Mouse (Mus musculus): ENCODE measurements at regions not wholly inside any gene's neighbourhood (a gene's known extent, or its start where the extent isn't known, plus 50 kb on each side); places are given as distances from the start of the nearest gene placed in this dataset.

- Histone ChIP-seq H3K4me1 (no peaks in the 10 kb centered on the region), H3K9me3 (no peaks in the 10 kb centered on the region), H3K27me3 (no peaks in the 10 kb centered on the region), H3K4me2 (replicated peaks) (no peak overlapping the region), H3K36me3 (no peaks in the 10 kb centered on the region), H3K27ac (replicated peaks) (no peak overlapping the region), H3K9ac (replicated peaks) (no peak overlapping the region), H3K4me3 (no peak overlapping the region)
- 67% methylated on average over 1 of the region's 1 CpGs for WGBS
- ATAC-seq (ENCODE audit: low FRiP score, low read depth), result no peak
These were observed 177.9 kb downstream of the Rassf9 start for GRCm38 (mm10) chr10:102689966-102690365.

GRCm38 (mm10) chr10:102686667-102687397 is 174.8 kb downstream of the Rassf9 start:
- no peaks in the 10 kb centered on the region for H3K4me1 ChIP-seq
- 79% methylated on average over 14 of the region's 14 CpGs for WGBS
- no peaks in the 10 kb centered on the region for H3K27me3 ChIP-seq
- no peak for ATAC-seq (ENCODE audit: low FRiP score, low read depth)
- H3K4me2 ChIP-seq (replicated peaks), result no peak overlapping the region
- H3K36me3 ChIP-seq, result no peaks in the 10 kb centered on the region
- H3K4me3 ChIP-seq, result no peak overlapping the region
- no peaks in the 10 kb centered on the region for H3K9me3 ChIP-seq
- no peak overlapping the region for H3K9ac ChIP-seq (replicated peaks)
- no peak overlapping the region for H3K27ac ChIP-seq (replicated peaks)

GRCm38 (mm10) chr10:102685833-102686434 is 173.9 kb downstream of the Rassf9 start:
- H3K9ac ChIP-seq (replicated peaks), result no peak overlapping the region
- no peak for ATAC-seq (ENCODE audit: low FRiP score, low read depth)
- H3K27me3 ChIP-seq, result no peaks in the 10 kb centered on the region
- H3K4me2 ChIP-seq (replicated peaks), result no peak overlapping the region
- 87% methylated on average over 7 of the region's 7 CpGs for WGBS
- H3K9me3 ChIP-seq, result no peaks in the 10 kb centered on the region
- no peaks in the 10 kb centered on the region for H3K4me1 ChIP-seq
- H3K4me3 ChIP-seq, result no peak overlapping the region
- no peak overlapping the region for H3K27ac ChIP-seq (replicated peaks)
- no peaks in the 10 kb centered on the region for H3K36me3 ChIP-seq

- no peak for ATAC-seq (ENCODE audit: low FRiP score, low read depth)
- H3K27me3 ChIP-seq, result no peaks in the 10 kb centered on the region
- H3K9me3 ChIP-seq, result no peaks in the 10 kb centered on the region
- H3K4me2 ChIP-seq (replicated peaks), result no peak overlapping the region
- no peak overlapping the region for H3K27ac ChIP-seq (replicated peaks)
- WGBS, result 73% methylated on average over 5 of the region's 5 CpGs
- no peaks in the 10 kb centered on the region for H3K36me3 ChIP-seq
- H3K4me1 ChIP-seq, result no peaks in the 10 kb centered on the region
- H3K9ac ChIP-seq (replicated peaks), result no peak overlapping the region
- H3K4me3 ChIP-seq, result no peak overlapping the region
These were observed 155.3 kb downstream of the Rassf9 start for GRCm38 (mm10) chr10:102667359-102667758.

- no peak overlapping the region for H3K27ac ChIP-seq (replicated peaks)
- no peaks in the 10 kb centered on the region for H3K36me3 ChIP-seq
- H3K27me3 ChIP-seq, result no peaks in the 10 kb centered on the region
- no peak for ATAC-seq (ENCODE audit: low FRiP score, low read depth)
- no peak overlapping the region for H3K9ac ChIP-seq (replicated peaks)
- H3K9me3 ChIP-seq, result no peaks in the 10 kb centered on the region
- 83% methylated on average over 6 of the region's 6 CpGs for WGBS
- H3K4me3 ChIP-seq, result no peak overlapping the region
- no peaks in the 10 kb centered on the region for H3K4me1 ChIP-seq
- H3K4me2 ChIP-seq (replicated peaks), result no peak overlapping the region
These were observed 147.7 kb downstream of the Rassf9 start for GRCm38 (mm10) chr10:102659683-102660082.

GRCm38 (mm10) chr10:102636507-102636906 is 124.5 kb downstream of the Rassf9 start:
- H3K9me3 ChIP-seq, result no peaks in the 10 kb centered on the region
- no peak overlapping the region for H3K4me2 ChIP-seq (replicated peaks)
- 87% methylated on average over 2 of the region's 2 CpGs for WGBS

GRCm38 (mm10) chr10:102633438-102633837 is 121.4 kb downstream of the Rassf9 start:
- Histone ChIP-seq H3K27me3 (no peaks in the 10 kb centered on the region), H3K9ac (replicated peaks) (no peak overlapping the region), H3K27ac (replicated peaks) (no peak overlapping the region), H3K4me3 (no peak overlapping the region), H3K36me3 (no peaks in the 10 kb centered on the region), H3K9me3 (no peaks in the 10 kb centered on the region), H3K4me2 (replicated peaks) (no peak overlapping the region), H3K4me1 (no peaks in the 10 kb centered on the region)
- ATAC-seq (ENCODE audit: low FRiP score, low read depth), result no peak
- 75% methylated on average over 4 of the region's 4 CpGs for whole genome bisulfite sequencing

More at GRCm38 (mm10) chr10:102636507-102636906, 124.5 kb downstream of the Rassf9 start:
- Histone ChIP-seq H3K4me3 (no peak overlapping the region), H3K27ac (replicated peaks) (no peak overlapping the region), H3K36me3 (no peaks in the 10 kb centered on the region), H3K9ac (replicated peaks) (no peak overlapping the region), H3K27me3 (no peaks in the 10 kb centered on the region), H3K4me1 (no peaks in the 10 kb centered on the region)
- ATAC-seq (ENCODE audit: low FRiP score, low read depth), result no peak

- Histone ChIP-seq H3K4me2 (replicated peaks) (no peak overlapping the region), H3K9ac (replicated peaks) (no peak overlapping the region), H3K27me3 (no peaks in the 10 kb centered on the region), H3K36me3 (no peaks in the 10 kb centered on the region), H3K9me3 (no peaks in the 10 kb centered on the region), H3K27ac (replicated peaks) (no peak overlapping the region), H3K4me3 (no peak overlapping the region), H3K4me1 (no peaks in the 10 kb centered on the region)
- ATAC-seq (ENCODE audit: low FRiP score, low read depth), result no peak
These were observed 116.6 kb downstream of the Rassf9 start for GRCm38 (mm10) chr10:102628609-102629008.

- no peaks in the 10 kb centered on the region for H3K4me1 ChIP-seq
- no peak overlapping the region for H3K4me2 ChIP-seq (replicated peaks)
- no peaks in the 10 kb centered on the region for H3K27me3 ChIP-seq
- no peaks in the 10 kb centered on the region for H3K36me3 ChIP-seq
- H3K4me3 ChIP-seq, result no peak overlapping the region
- H3K27ac ChIP-seq (replicated peaks), result no peak overlapping the region
- 81% methylated on average over 3 of the region's 3 CpGs for WGBS
- no peak overlapping the region for H3K9ac ChIP-seq (replicated peaks)
- no peaks in the 10 kb centered on the region for H3K9me3 ChIP-seq
- ATAC-seq (ENCODE audit: low FRiP score, low read depth), result no peak
These were observed 111.9 kb downstream of the Rassf9 start for GRCm38 (mm10) chr10:102623895-102624294.

GRCm38 (mm10) chr10:102622583-102623008 is 110.6 kb downstream of the Rassf9 start:
- Histone ChIP-seq H3K4me2 (replicated peaks) (no peak overlapping the region), H3K9ac (replicated peaks) (no peak overlapping the region), H3K36me3 (no peaks in the 10 kb centered on the region), H3K9me3 (no peaks in the 10 kb centered on the region), H3K27ac (replicated peaks) (no peak overlapping the region), H3K4me3 (no peak overlapping the region), H3K27me3 (no peaks in the 10 kb centered on the region), H3K4me1 (no peaks in the 10 kb centered on the region)
- ATAC-seq (ENCODE audit: low FRiP score, low read depth), result no peak
- WGBS, result 75% methylated on average over 2 of the region's 2 CpGs

- H3K36me3 ChIP-seq, result no peaks in the 10 kb centered on the region
- H3K4me1 ChIP-seq, result no peaks in the 10 kb centered on the region
- H3K27me3 ChIP-seq, result no peaks in the 10 kb centered on the region
- H3K27ac ChIP-seq (replicated peaks), result no peak overlapping the region
- no peak for ATAC-seq (ENCODE audit: low FRiP score, low read depth)
- 82% methylated on average over 2 of the region's 2 CpGs for WGBS
- no peaks in the 10 kb centered on the region for H3K9me3 ChIP-seq
- no peak overlapping the region for H3K4me3 ChIP-seq
- no peak overlapping the region for H3K4me2 ChIP-seq (replicated peaks)
- no peak overlapping the region for H3K9ac ChIP-seq (replicated peaks)
These were observed 106.7 kb downstream of the Rassf9 start for GRCm38 (mm10) chr10:102618711-102619110.

- Histone ChIP-seq H3K4me1 (no peaks in the 10 kb centered on the region), H3K4me2 (replicated peaks) (no peak overlapping the region), H3K27me3 (no peaks in the 10 kb centered on the region), H3K4me3 (no peak overlapping the region), H3K27ac (replicated peaks) (no peak overlapping the region), H3K9me3 (no peaks in the 10 kb centered on the region), H3K36me3 (no peaks in the 10 kb centered on the region), H3K9ac (replicated peaks) (no peak overlapping the region)
- 87% methylated on average over 10 of the region's 10 CpGs for WGBS
- ATAC-seq (ENCODE audit: low FRiP score, low read depth), result no peak
These were observed 104.1 kb downstream of the Rassf9 start for GRCm38 (mm10) chr10:102615962-102616595.

All from midbrain, embryonic 12.5 days (tissue).